Mouse (Mus musculus): ENCODE measurements around the gene Tmprss11c. TPM values are rescaled to one million over a fixed set of nuclear protein-coding genes. Genes with fewer than 3 reads are reported as not detected.

Tmprss11c gene
- polyA plus RNA-seq (2015; fragmentation: Nextera tagmentation; extraction: Ambion mirVana): not detected in 2 replicates

GRCm38 (mm10) chr5:86289208-86289607, at the start of gene Tmprss11c:
Gene Tmprss11c, minus strand, starts transcription at chr5:86289308.

GRCm38 (mm10) chr5:86197801-86198200, 91.3 kb downstream of the Tmprss11c start, which contains the start of gene Gnrhr:
Gene Gnrhr, minus strand, starts transcription at chr5:86197901.

Other genes with a start within 250 kb of the Tmprss11c start
- gene Cenpc1, start 223.7 kb downstream of the Tmprss11c start, polyA plus RNA-seq (2015; fragmentation: Nextera tagmentation; extraction: Ambion mirVana): 17.4 and 18.8 TPM in 2 replicates
- 0.20 and 0.52 TPM in 2 replicates for gene Stap1, start 217.6 kb downstream of the Tmprss11c start, polyA plus RNA-seq (2015; fragmentation: Nextera tagmentation; extraction: Ambion mirVana)
- 4.5 and 6.0 TPM in 2 replicates for gene Uba6, start 116.5 kb downstream of the Tmprss11c start, polyA plus RNA-seq (2015; fragmentation: Nextera tagmentation; extraction: Ambion mirVana)
- 0.44 and 1.2 TPM in 2 replicates for gene Gnrhr, start 91.4 kb downstream of the Tmprss11c start, polyA plus RNA-seq (2015; fragmentation: Nextera tagmentation; extraction: Ambion mirVana)
- not detected in 2 replicates for gene Tmprss11d, start 84.1 kb upstream of the Tmprss11c start, polyA plus RNA-seq (2015; fragmentation: Nextera tagmentation; extraction: Ambion mirVana)
- gene Tmprss11a, start 179.7 kb upstream of the Tmprss11c start, polyA plus RNA-seq (2015; fragmentation: Nextera tagmentation; extraction: Ambion mirVana): not detected in 2 replicates
- not detected in 2 replicates for gene Tmprss11g, start 229.3 kb upstream of the Tmprss11c start, polyA plus RNA-seq (2015; fragmentation: Nextera tagmentation; extraction: Ambion mirVana)

Measured in adrenal gland, postnatal 0 days (tissue).